Mouse (Mus musculus) layer of hippocampus, postnatal 14 days (tissue): Measurements from ENCODE around the gene Rap1gap. TPM values are rescaled to one million over a fixed set of nuclear protein-coding genes. Genes with fewer than 3 reads are reported as not detected.
A peak's percentile ranks its signal among the peaks of the same experiment; 100 is the strongest.

Experiments
- DNase-seq, 2 experiments: peaks; one replicate each; pipeline ENCODE4 v3.0.0; 2021 to 2022; ENCODE audit warnings: low spot score in 2 of 2, mixed read lengths in 1 of 2
- total RNA-seq, 2 experiments: library from RNA; stranded (reverse); gene quantifications; 2 replicates each; pipeline ENCODE4 v1.2.3; 2021

Gene Rap1gap
- total RNA-seq, 2 experiments from 2014 or later = 242 to 257 TPM

GRCm38 (mm10) chr4:137721563-137721962 is 57.0 kb downstream of the Rap1gap start:
- no peak for DNase-seq

GRCm38 (mm10) chr4:137722230-137722629 is 57.7 kb downstream of the Rap1gap start:
- no peak for DNase-seq

- peak; percentile 81 to 82 for DNase-seq
Observed at GRCm38 (mm10) chr4:137722692-137723427, 58.3 kb downstream of the Rap1gap start.

GRCm38 (mm10) chr4:137723527-137723926 is 59.0 kb downstream of the Rap1gap start:
- DNase-seq = no peak

GRCm38 (mm10) chr4:137724212-137724611 is 59.7 kb downstream of the Rap1gap start:
- no peak for DNase-seq

- no peak for DNase-seq
Observed at GRCm38 (mm10) chr4:137724766-137725165, 60.2 kb downstream of the Rap1gap start.

GRCm38 (mm10) chr4:137725541-137726145 is 61.1 kb downstream of the Rap1gap start:
- no peak for DNase-seq

- DNase-seq = no peak
Observed at GRCm38 (mm10) chr4:137726739-137727505, 62.4 kb downstream of the Rap1gap start.

GRCm38 (mm10) chr4:137727506-137728187 is 63.1 kb downstream of the Rap1gap start:
- DNase-seq = no peak

GRCm38 (mm10) chr4:137728399-137729154 is 64.1 kb downstream of the Rap1gap start:
- peak; percentile 53 to 65 for DNase-seq

GRCm38 (mm10) chr4:137729155-137729855 is 64.8 kb downstream of the Rap1gap start:
- DNase-seq = no peak

GRCm38 (mm10) chr4:137730134-137730533 is 65.6 kb downstream of the Rap1gap start:
- peak; percentile 92 to 95 for DNase-seq

GRCm38 (mm10) chr4:137730757-137731156 is 66.2 kb downstream of the Rap1gap start:
- DNase-seq = no peak

GRCm38 (mm10) chr4:137731891-137732290 is 67.4 kb downstream of the Rap1gap start:
- DNase-seq = no peak

- DNase-seq = no peak
Observed at GRCm38 (mm10) chr4:137732361-137732760, 67.8 kb downstream of the Rap1gap start.

- DNase-seq = no peak
Observed at GRCm38 (mm10) chr4:137732962-137733361, 68.4 kb downstream of the Rap1gap start.

- no peak for DNase-seq
Observed at GRCm38 (mm10) chr4:137733459-137733858, 68.9 kb downstream of the Rap1gap start.

GRCm38 (mm10) chr4:137736220-137736701 is 71.7 kb downstream of the Rap1gap start:
- no peak for DNase-seq

- DNase-seq = no peak
Observed at GRCm38 (mm10) chr4:137737760-137738159, 73.2 kb downstream of the Rap1gap start.
